Mouse (Mus musculus): ENCODE results near the gene Slc16a11. TPM values are rescaled to one million over a fixed set of nuclear protein-coding genes. Genes with fewer than 3 reads are reported as not detected.

The Slc16a11 gene
- polyA plus RNA-seq, 1 experiment from 2014 or later: 3.1 TPM

DNA sequence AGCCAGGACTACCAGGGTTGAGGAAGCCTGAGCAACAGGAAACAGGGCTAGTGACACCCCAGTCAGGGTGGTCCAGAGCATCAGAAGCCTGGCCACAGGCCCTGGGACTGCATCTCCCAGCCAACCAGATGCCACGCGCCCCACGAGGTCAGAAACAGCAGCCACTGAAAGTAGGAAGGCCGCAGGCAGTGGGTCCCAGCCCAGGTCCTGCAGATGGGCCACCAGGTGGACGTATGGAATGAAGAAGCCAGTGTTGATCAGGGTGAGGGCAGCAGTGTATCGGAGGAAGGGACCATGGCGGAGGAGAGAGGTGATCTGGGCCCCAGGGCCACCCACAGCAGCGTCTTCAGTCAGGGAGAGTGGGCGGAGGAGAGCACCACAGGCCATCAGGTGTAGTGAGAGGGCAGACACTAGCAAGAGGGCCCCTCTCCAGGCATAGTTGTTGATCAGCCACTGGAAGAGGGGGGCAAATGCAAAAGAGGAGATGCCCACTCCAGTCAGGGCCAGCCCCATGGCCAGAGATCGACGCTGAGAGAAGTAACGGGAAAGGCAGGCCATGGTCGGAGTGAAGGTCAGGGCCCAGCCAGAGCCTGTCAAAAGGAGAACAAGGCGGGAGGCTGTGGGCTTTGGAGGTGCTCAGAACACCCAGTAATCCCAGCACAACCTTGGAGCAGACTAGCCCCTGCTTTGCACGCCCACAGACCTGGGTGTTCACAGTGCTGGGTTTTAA is 6.4 kb downstream of the Slc16a11 start:
- H3K4me1 ChIP-seq (replicated peaks; ENCODE audit: control insufficient read depth, insufficient read depth): peaks cover 3% of the 10 kb centered on the region; the same call in 1 of the 2 replicates
- ATAC-seq (ENCODE audit: low FRiP score, low TSS enrichment) (no peak), DNase-seq (ENCODE audit: low spot score) (no peak)
- H3K36me3 ChIP-seq (ENCODE audit: control insufficient read depth, insufficient read depth, low read length): no peaks in the 10 kb centered on the region
- no peak overlapping the region for H3K9ac ChIP-seq (ENCODE audit: low read length)
- TF ChIP-seq EP300 (optimal IDR thresholded peaks at IDR 0.05): no peak
- TF ChIP-seq CTCF (IDR thresholded peaks at IDR 0.05; ENCODE audit: low read depth): no peak
- no peak overlapping the region for H3K4me3 ChIP-seq (ENCODE audit: low read depth, low read length)
- WGBS: 89% methylated on average over 15 of the region's 15 CpGs
- no peaks in the 10 kb centered on the region for H3K9me3 ChIP-seq (ENCODE audit: control insufficient read depth, low read length)
- no peak overlapping the region for H3K27ac ChIP-seq (replicated peaks)
- H3K4me2 ChIP-seq (replicated peaks; ENCODE audit: low read depth): no peak overlapping the region
- peaks cover 3% of the 10 kb centered on the region; the same call in 1 of the 2 replicates for H3K27me3 ChIP-seq (ENCODE audit: control insufficient read depth, insufficient read depth, low read length)

DNA sequence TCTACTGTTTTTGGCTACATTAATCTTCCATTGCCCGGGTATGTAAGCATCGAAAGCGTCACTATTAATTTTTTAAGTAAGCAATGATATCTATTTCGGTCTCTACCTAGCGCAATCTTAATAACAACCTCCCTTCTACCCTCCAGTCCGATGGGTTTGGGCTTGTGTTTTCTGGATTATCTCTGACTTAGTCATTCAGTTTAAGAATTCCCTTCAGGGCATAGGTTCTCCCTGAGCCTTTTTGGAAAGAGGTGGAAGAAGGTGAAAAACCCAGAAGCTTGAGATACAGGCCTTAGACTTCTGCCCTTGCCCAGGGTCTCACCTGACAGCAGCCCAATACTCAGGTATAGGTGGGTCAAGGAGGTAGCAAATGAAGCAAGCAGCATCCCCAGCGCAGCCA is 7.3 kb downstream of the Slc16a11 start:
- TF ChIP-seq CTCF (IDR thresholded peaks at IDR 0.05; ENCODE audit: low read depth) (no peak), EP300 (optimal IDR thresholded peaks at IDR 0.05) (no peak)
- DNase-seq (ENCODE audit: low spot score) (no peak), ATAC-seq (ENCODE audit: low FRiP score, low TSS enrichment) (no peak)
- Histone ChIP-seq H3K4me2 (replicated peaks; ENCODE audit: low read depth) (peak overlapping the region; percentile 92), H3K27me3 (ENCODE audit: control insufficient read depth, insufficient read depth, low read length) (no peaks in the 10 kb centered on the region), H3K4me1 (replicated peaks; ENCODE audit: control insufficient read depth, insufficient read depth) (no peaks in the 10 kb centered on the region), H3K27ac (replicated peaks) (peak overlapping the region; percentile 84), H3K36me3 (ENCODE audit: control insufficient read depth, insufficient read depth, low read length) (no peaks in the 10 kb centered on the region), H3K9ac (ENCODE audit: low read length) (peak overlapping the region; percentile 67), H3K4me3 (ENCODE audit: low read depth, low read length) (peak overlapping the region; percentile 48), H3K9me3 (ENCODE audit: control insufficient read depth, low read length) (no peaks in the 10 kb centered on the region)
- WGBS: 55% methylated on average over 7 of the region's 7 CpGs

DNA sequence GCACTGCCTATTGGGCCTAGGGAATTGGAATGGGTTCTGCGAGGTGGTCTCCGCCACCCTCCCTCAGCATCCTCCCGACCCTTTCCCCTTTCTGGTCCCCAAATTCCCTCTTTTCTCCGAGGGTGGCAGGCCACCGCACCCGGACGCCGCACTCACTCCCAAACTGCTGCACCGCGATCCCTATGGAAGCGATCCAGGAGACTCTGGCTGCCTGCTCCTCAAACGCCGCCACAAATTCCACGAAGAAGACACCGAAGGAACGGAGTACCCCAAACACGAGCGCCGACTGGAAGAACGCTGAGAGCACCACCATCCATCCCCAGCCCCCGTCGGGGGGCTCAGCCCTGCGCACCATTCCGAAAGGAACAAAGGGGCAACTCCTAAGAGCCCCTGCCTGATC is 7.8 kb downstream of the Slc16a11 start:
- no peaks in the 10 kb centered on the region for H3K27me3 ChIP-seq (ENCODE audit: control insufficient read depth, insufficient read depth, low read length)
- H3K27ac ChIP-seq (replicated peaks): peak overlapping the region; percentile 84
- peak overlapping the region; percentile 92 for H3K4me2 ChIP-seq (replicated peaks; ENCODE audit: low read depth)
- DNase-seq (ENCODE audit: low spot score) (no peak), ATAC-seq (ENCODE audit: low FRiP score, low TSS enrichment) (no peak)
- H3K9me3 ChIP-seq (ENCODE audit: control insufficient read depth, low read length): no peaks in the 10 kb centered on the region
- no peaks in the 10 kb centered on the region for H3K4me1 ChIP-seq (replicated peaks; ENCODE audit: control insufficient read depth, insufficient read depth)
- 2% methylated on average over 23 of the region's 24 CpGs for WGBS
- TF ChIP-seq CTCF (IDR thresholded peaks at IDR 0.05; ENCODE audit: low read depth) (no peak), EP300 (optimal IDR thresholded peaks at IDR 0.05) (no peak)
- peak overlapping the region; percentile 67 for H3K9ac ChIP-seq (ENCODE audit: low read length)
- H3K36me3 ChIP-seq (ENCODE audit: control insufficient read depth, insufficient read depth, low read length): no peaks in the 10 kb centered on the region
- H3K4me3 ChIP-seq (ENCODE audit: low read depth, low read length): peak overlapping the region; percentile 48

DNA sequence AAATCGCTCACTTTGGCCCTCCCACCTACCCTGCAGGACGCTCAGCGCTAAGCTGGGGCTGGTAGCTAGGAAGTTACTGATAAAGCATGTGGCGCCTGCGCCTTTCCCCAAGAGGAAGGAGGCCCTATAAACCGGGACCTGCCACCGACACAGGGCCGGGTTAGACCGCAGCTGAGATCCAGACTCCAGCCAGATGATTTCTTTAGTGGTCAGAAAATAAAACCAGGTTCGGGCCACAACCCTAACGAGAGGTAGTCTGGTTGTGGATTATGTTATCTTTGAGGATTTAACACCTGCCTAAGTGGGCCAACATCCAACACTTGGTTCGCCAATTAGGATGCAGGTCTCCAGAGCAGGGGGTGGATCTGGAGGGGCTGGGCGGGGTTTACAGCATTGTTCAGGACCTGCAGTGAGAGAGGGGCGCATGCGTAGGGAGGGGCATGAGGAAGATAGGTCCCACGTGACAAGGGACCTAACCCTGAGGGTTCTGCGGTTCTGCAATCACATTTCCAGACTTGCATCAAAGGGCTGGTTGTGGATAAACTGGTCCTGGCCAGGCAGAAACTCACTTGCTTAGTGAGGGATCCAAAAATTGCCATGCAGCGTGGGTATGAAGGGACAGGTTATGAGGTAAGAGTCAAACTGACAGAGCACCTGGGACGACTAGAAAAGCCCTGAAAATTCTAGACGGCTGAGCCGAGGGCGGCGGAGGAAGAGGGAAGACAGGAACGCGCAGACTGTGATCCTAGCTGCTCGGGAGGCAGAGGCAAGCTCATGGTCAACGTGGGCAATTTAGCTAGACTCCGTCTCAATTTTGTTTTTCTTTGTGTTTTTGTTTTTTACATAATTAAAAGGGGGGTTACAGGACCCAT is 8.4 kb downstream of the Slc16a11 start, which contains the start of gene Slc16a13:
Slc16a13 (minus strand) TSS at position 334 of the 872 bp plus-strand sequence.
- peak within 1 kb of the TSS; percentile 67 for H3K9ac ChIP-seq (ENCODE audit: low read length)
- DNase-seq (ENCODE audit: low spot score): peak; percentile 95
- H3K4me3 ChIP-seq (ENCODE audit: low read depth, low read length): peak within 1 kb of the TSS; percentile 48
- no peaks in the 10 kb centered on the region for H3K27me3 ChIP-seq (ENCODE audit: control insufficient read depth, insufficient read depth, low read length)
- H3K4me2 ChIP-seq (replicated peaks; ENCODE audit: low read depth): peak within 1 kb of the TSS; percentile 92
- TF ChIP-seq CTCF (IDR thresholded peaks at IDR 0.05; ENCODE audit: low read depth): no peak
- TF ChIP-seq EP300 (optimal IDR thresholded peaks at IDR 0.05): no peak
- H3K27ac ChIP-seq (replicated peaks): peak within 1 kb of the TSS; percentile 84
- WGBS: under 1% methylated on average over 28 of the region's 28 CpGs
- ATAC-seq (ENCODE audit: low FRiP score, low TSS enrichment): peak; percentile 92
- H3K36me3 ChIP-seq (ENCODE audit: control insufficient read depth, insufficient read depth, low read length): no peaks in the 10 kb centered on the region
- H3K4me1 ChIP-seq (replicated peaks; ENCODE audit: control insufficient read depth, insufficient read depth): no peaks in the 10 kb centered on the region
- no peaks in the 10 kb centered on the region for H3K9me3 ChIP-seq (ENCODE audit: control insufficient read depth, low read length)

DNA sequence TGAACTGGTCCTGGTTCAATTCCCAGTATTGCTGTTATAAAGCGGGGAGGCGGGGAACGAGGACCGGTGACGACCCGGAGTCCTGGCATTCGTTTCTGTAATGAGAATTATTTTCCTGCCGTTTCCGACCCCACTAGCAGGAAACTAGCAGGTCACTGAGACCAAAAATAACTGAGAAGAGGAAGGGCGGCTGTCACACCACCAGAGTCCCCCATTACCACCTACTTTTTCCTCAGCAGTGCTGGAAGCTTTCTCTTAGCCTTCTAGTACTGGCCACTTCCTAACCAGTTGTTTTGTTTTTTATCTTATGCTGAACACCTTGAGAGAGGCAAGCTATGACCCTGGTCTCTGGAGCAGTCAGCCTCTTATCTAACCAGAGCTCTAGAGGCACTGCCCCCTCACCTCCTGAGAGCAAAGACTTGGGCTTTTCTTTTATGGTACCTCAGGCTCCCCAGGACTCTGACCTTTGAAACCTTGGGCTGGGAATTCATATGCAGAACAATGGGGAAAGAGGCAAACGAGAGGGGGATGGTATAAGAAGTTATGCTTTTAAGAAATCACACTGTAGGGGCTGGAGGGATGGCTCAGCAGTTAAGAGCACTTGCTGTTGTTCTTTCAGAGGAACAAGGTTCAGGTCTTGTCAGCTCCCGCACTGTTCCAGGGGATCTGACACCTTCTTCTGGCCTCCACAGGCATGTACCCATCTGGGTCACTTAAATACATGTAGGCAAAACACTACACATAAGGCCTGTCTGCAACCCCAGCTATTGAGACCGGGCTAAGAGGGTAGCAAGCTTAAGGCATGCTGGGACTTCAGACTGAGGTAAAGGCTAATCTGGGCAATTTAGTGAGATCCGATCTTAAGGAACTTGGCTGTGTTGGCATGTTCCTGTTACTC is 9.3 kb downstream of the Slc16a11 start:
- H3K27ac ChIP-seq (replicated peaks): peak overlapping the region; percentile 84
- WGBS: 14% methylated on average over 14 of the region's 14 CpGs
- H3K4me2 ChIP-seq (replicated peaks; ENCODE audit: low read depth): peak overlapping the region; percentile 92
- no peak for TF ChIP-seq EP300 (optimal IDR thresholded peaks at IDR 0.05)
- TF ChIP-seq CTCF (IDR thresholded peaks at IDR 0.05; ENCODE audit: low read depth): no peak
- H3K4me3 ChIP-seq (ENCODE audit: low read depth, low read length): peak overlapping the region; percentile 48
- ATAC-seq (ENCODE audit: low FRiP score, low TSS enrichment) (peak; percentile 18), DNase-seq (ENCODE audit: low spot score) (no peak)
- no peaks in the 10 kb centered on the region for H3K27me3 ChIP-seq (ENCODE audit: control insufficient read depth, insufficient read depth, low read length)
- H3K9me3 ChIP-seq (ENCODE audit: control insufficient read depth, low read length): no peaks in the 10 kb centered on the region
- H3K4me1 ChIP-seq (replicated peaks; ENCODE audit: control insufficient read depth, insufficient read depth): no peaks in the 10 kb centered on the region; the same call in 1 of the 2 replicates
- H3K36me3 ChIP-seq (ENCODE audit: control insufficient read depth, insufficient read depth, low read length): no peaks in the 10 kb centered on the region
- peak overlapping the region; percentile 53 for H3K9ac ChIP-seq (ENCODE audit: low read length)

Measured in stomach, postnatal 0 days (tissue).